Mouse (Mus musculus) testis, postnatal 10 days (tissue): ENCODE results near the gene Gm20498.
"Not testable (repeated sequence)": the region's sequence is repeated elsewhere in the genome, so short reads cannot be mapped to it uniquely, and the experiment has no call there.

Source experiments
- DNase-seq: peaks from one replicate; pipeline ENCODE4 v3.0.0; 2021; ENCODE audit warnings: low spot score

The Gm20498 gene

DNA sequence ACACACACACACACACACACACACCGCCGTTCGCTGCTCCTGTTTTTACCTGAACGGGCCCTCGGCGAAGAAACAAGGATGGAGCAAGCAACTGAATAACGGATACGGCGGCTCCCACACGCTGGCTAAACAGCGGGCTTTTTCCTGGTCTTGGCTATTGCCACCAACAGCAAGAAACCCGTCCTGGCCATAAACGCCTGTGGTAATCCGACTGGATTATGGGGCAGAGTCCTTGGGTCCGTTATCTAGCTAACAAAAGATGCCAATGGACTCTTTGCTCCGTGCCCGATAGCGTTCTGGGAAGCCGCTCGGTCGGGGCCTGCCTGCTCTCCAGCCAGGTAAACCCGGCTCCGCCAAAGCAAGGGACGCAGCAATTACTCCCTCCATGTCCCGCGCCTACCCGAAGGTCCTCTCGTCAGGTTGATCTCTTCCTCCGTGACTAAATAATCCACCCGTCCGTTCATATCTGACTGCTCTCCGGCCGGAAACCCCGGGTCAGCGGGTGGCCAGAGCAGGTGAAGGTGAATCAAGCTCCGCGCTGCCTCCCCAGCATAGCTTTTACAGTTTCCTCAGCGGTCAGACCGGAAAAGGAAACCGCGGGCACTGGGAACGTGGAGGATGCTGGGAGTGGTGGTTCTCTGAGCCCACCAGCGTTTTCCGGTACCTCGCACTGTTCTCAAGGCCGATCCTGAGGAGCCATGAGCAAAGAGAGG is at the start of gene Gm20498, which contains the start of gene Synj2bp:
TSS of gene Gm20498 (minus strand) at position 590 of the 713 bp plus-strand sequence.
TSS of gene Synj2bp (minus strand) at position 596 of the 713 bp plus-strand sequence.
- DNase-seq = peak; percentile 81

DNA sequence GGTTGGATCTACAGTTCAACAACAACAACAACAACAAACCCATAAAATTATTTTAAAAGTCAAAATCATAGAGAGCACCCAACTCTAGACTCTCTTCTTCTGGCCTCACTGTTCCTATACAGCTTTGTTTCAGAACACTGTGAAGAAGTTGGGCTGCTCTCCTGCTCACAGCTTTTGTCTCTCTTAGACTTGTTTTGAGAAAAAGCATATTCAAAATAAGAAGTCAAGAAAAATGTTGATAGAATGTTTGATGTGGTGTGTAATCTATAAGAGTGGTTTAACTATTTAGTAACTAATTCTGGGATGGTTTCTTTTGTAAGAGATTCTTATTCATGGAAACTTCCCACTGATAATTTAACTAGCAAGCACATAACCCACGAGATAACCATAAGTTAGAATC is 35.7 kb upstream of the Gm20498 start, which contains the start of gene Adam21:
TSS of gene Adam21 (minus strand) at position 101 of the 400 bp plus-strand sequence.
- DNase-seq = no peak

DNA sequence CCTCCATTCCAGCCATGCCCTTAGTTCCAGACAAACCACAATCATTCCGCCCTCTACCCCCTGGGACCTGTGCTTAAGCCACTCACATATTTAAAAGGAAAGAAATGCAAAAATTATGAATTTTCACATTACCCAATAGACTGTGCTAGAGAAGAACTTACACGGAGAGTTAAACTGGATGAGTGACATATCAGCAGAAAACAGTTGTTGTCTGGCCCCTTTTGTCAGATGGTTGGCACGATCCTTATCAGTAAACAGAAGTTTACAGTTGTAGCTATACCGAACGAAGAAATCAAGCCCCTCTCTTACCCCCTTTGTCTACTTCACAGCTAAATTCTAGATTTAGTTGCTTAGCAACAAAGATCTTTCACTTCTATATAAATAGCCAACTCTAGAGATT is 35.2 kb upstream of the Gm20498 start:
- no peak for DNase-seq

DNA sequence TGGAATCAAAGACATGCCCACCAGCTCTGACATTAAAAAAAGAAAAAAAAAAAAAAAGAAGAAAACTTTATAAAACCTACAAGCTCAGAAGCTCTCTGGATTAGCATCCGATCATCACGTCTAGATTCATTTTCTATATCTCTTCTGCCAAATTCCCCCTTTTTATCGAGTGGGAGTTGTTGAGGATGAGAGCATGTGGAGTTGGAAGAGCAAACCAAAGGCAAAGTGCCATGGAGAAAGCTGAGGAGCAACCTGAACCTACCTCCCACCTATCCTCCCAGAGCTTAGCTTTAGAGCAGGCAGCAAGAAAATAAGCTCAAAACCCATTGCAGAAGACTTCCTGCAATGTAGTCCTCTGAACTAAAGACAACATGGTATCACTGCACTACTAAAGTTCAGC is 31.5 kb upstream of the Gm20498 start:
- no peak for DNase-seq

DNA sequence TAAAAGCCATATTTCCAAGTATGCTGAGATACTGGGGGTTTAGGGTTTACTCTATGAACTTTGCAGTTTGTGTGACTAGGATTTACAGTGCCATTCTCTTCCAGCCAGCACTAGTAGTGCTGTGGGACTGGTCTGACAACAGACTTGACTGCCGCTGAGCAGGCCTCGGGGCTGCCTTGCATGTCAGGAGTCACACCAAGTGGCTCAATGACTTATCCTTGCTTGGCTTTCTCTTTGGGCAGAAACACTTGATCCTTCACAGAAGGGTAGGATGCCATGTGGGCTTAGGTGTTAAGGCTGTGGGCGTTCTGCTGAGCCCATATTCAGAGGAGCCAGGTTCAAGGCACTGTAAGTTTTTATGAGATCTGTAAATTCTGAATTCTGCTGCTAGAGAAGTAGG is 16.6 kb upstream of the Gm20498 start:
- DNase-seq = no peak

DNA sequence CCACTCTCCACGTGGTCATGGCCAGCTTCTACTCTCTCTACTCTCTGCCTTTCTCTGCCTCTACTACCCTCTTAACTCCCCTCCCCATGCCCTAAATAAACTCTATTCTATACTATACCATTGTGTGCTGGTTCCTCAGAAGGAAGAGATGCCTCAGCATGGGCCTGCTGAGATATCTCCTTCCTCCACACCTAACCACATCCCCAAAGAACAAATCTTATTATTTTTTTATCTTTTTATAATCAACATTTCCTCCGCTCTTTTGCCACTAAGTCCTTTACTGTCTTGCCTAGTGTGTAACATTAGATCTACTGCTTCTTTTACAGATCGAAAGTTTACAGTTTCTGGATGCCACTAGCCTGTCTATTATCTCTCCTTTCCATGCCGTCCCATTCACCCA is 14.5 kb upstream of the Gm20498 start:
- no peak for DNase-seq

DNA sequence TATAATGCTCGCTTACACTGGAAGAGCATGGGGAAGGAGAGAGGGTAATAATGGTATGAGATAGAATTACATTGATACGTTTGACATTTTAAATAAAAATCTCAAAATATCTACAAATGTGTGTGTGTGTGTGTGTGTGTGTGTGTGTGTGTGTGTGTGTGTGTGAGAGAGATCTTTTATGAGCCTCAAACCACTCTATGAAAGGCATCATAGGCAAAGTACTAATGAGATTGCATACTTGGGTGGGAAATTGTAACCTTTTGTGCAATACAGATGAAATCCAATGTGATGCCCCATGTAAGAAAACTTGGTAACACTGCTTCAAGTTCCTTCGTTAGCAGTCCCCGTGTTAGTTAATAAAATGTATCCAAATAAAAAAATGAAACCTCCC is 319 bp upstream of the Gm20498 start:
- DNase-seq = no peak

DNA sequence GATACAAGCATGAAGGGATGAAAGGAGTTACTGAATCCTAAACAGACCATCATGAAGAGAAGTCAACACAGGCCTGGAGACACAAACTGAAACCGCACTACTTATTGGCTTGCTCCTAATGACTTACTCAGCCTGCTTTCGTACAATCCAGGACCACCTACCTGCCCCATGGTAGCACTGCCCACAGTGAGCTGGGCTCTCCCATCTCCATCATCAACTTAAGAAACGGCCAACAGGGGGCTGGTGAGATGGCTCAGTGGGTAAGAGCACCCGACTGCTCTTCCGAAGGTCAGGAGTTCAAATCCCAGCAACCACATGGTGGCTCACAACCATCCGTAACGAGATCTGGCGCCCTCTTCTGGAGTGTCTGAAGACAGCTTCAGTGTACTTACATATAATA is 2.1 kb downstream of the Gm20498 start:
- not testable (repeated sequence) for DNase-seq

DNA sequence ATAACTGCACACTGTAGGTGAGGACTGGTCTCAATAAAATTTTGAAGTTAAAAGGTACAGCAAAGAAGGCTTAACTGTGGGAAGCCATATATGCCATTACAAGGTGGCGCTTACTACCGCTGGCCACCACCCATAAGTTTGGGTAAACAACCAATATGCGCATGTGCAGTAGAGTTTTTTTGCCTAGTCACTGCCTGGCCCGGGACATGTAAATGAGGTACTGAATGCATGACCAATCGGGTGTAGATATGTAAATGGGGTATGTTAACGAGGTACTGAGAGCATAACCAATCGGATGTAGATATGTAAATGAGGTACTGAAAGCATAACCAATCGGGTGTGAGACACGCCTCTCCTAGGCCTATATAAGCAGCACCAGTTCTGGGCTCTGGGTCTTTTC is 35.8 kb downstream of the Gm20498 start:
- not testable (repeated sequence) for DNase-seq

DNA sequence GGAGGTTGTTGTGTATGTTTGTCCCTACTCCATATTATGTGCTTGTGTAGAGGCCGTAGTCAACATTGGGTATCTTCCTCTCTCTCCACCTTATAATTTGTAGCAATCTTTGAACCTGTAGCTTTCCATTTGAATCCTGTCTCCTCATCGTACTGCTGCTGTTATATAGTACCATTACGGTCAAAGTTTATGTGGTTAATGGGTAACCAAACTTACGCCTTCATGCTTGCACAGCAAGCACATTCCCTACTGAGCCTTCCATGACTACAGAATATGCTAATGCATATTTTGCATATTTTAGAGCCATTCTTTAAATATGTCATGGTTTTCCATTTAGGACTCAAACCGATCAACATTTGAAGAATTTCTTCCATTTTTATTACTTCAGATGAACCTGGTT is 42.2 kb downstream of the Gm20498 start:
- no peak for DNase-seq

DNA sequence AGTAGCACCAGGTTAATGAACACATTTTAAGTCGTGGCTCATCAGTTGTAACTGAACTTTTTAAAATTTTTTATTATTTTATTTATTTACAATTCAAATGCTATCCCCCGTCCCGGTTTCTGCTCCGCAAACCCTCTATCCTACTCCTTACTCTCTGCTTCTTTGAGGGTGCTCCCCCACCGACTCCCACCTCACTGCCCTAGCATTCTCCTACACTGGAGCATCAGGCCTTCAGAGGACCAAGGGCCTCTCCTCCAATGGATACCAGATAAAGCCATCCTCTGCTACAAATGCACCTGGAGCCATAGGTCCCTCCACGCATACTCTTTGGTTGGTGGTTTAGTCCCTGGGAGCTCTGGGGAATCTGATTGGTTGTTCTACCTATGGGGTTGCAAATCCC is 47.4 kb downstream of the Gm20498 start:
- DNase-seq = no peak

DNA sequence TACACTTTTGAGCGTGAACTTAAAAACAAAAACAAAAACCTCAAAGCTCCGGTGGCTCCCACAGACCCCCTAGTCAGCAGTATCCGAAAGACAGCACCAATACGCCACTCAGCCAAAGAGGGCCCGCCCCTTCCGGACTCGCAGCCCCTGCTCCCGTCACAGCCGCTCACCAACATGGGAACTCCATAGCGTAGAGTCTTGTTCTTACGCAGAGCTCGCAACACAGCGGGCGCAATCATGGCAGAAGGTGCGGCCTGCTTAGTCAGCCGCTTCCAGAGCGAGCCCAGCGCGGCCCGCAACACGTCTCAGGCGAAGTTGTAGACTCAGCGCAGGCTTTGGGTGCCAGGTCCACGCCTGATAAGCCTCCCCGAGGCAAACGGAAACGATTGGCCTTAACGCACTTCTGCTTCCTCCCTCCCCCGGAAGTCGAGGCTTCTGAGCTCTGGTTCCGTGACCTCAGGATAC is 47.9 kb downstream of the Gm20498 start, which contains the start of gene Cox16:
TSS of gene Cox16 (minus strand) at position 401 of the 465 bp plus-strand sequence.
- DNase-seq = peak; percentile 87

DNA sequence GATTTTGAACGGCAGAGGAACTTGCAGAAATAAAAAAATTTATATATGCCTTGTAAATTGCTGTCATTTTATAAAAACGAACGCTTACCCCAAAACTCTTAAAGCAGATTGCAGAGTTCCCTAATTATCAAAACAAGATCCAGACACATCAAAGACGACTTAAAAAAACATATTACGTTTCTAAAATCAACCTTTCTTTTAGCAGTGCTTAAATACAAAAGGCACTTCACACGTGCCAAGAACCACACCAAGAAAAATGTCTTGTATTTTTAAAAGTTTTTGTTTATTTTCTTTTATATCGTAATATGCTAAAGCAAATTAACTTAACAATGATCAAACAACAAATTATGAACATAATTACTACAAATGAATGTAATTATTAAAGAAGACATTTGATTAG is 48.5 kb downstream of the Gm20498 start:
- no peak for DNase-seq

DNA sequence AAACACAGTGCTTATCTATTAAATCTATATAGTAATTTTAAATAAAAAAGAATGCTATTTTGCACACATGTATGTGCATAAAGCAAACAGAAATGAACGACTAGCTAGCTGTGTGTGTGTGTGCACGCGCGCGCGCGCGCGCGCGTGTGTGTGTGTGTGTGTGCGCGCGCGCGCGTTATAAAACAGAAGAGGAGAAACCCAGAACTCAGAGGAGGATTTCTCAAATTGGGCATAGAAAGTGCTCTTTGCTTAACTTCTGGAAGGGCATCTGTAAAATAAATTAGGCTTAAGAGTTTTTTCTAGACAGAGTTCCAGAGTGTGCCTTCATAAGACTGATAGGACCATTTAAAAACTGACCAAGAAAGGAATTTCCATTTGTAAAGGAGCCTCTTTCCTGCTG is 49.0 kb downstream of the Gm20498 start:
- no peak for DNase-seq

DNA sequence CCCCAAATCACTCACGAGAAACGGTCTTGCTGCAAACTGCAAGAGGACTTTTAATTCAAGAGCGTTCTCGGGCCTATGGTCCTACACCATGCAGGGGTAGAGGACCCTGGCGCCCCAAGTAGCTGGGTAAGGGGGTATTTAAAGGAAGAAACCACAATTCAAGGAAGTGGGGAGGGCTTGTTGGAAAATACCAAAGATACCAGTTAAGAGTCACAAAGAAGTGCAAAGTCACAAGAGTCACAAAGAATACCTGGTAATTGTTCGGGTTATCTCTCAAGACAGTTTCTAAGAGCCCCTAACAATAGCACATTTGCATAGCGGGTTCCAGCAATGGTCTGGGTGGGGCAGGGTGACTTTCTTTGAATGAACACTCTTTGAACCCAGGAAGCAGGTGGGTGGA is 73.7 kb downstream of the Gm20498 start:
- not testable (repeated sequence) for DNase-seq

DNA sequence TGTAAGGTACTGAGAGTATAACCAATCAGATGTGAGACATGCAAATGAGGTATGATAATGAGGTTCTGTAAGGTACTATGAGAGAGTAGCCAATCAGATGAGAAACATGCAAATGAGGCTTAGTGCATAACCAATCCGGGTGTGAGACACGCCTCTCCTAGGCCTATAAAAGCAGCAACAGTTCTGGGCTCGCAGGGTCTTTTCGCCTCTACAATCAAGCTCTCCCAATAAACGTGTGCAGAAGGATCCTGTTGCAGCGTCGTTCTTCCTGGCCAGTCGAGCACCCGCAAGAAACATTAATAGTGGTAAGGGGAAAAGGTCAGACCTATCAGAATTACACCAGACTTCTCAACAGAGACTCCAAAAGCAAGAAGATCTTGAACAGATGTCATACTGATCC is 93.7 kb downstream of the Gm20498 start:
- DNase-seq = not testable (repeated sequence)

DNA sequence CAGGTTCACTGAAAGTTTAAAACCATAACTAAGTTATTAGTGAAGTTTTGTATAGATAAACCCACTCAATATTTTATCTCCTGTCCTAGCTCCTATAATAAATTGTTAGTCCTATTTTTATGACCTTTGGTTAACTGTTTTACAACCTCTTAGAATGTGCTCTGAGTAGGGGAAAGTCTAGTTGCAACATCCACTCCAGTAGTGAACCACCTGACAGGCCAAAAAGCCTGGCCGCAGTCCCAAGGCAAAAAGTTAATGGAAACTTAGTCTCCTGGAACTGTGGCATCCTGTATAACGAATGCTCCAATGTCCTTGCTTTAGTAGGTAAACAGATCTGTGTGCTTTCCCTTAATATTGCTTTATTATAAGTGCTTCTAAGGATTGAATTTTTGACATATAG is 97.9 kb downstream of the Gm20498 start:
- DNase-seq = not testable (repeated sequence)

DNA sequence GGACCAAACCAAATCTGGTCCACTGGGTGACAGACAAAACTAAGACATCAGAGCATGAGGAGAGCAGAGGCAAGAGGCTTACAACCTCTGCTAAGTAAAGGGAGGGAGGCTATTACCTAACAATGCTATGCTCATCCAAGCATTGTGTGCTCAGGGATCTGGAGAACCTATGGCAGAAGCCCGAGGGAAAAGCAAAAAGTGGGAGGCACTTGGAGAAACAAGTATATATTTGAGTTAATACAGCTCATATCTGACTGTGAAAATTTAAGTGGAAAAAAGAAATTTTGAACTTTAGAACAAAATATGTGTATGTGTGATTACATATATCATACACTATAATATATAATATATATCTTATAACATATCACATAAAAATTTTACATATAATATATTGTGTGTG is 110.9 kb downstream of the Gm20498 start, which contains the start of gene Adam4:
TSS of gene Adam4 (minus strand) at position 101 of the 400 bp plus-strand sequence.
- DNase-seq = no peak

DNA sequence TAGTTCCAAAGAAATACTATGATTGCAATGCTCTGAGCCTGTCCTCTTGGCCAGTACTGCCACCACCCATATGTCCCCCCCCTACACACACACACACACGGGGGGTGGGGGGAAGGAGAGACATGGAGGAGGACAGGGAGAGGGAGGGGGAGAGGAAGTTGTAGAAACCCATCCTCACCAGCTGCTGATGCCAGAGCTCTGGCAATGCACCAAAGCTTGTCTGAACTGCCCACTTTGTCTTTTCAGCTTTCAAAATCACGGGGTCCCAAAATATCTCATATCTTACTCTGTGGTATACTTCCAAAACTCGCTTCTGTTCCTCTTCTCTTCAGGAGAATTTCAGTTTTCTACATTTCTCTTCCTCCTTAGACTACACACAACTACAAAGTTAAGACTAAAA is 119.5 kb downstream of the Gm20498 start:
- no peak for DNase-seq

DNA sequence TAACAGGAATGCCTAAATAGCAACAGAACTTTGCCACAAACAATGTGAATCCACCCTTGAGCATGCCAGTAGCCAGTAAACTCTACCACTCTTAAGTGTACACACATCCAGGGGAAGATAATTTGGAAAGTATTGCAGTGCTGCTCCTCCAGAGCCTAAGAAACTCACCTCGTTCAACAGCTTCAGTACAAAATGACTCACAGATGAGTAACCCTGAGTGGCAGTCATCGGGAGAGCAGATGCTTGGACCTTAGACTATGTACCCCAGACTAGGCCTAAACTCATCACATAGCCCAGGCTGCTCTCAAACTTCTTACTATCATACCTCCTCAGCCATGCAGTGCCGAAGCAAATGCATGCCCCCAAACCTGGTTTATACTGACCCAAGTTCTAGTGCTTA is 123.7 kb downstream of the Gm20498 start:
- DNase-seq = no peak

DNA sequence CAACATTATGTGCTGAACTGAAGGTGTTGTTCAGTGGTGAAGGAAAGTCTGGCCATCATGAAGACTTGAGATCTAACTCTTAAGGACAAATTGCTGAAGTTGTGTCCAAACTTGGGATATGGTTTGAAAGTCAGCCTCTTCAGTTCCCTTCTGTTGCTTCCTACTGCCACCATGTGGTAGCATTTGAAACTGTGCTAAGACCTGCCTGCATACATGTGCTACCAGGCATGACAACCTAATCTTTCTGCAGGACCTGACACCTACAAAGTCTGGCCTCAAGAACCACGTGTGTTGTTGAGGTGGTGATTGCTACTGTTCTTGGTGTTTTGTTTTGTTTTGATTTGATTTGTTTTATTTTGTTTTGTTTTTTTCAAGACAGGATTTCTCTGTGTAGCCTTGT is 130.5 kb downstream of the Gm20498 start:
- peak; percentile 79 for DNase-seq

DNA sequence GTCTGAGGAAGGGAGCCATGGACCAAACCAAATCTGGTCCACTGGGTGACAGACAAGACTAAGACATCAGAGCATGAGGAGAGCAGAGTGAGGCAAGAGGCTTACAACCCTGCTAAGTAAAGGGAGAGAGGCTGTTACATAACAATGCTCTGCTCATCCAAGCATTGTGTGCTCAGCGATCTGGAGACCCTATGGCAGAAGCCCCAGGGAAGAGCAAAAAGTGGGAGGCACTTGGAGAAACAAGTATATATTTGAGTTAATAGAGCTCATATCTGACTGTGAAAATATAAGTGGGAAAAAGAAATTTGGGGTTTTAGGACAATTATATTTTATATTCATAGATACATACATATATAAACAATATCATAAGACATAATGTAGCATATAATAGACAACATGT is 153.3 kb downstream of the Gm20498 start, which contains the start of gene Gm4787:
TSS of gene Gm4787 (minus strand) at position 101 of the 400 bp plus-strand sequence.
- DNase-seq = not testable (repeated sequence)

DNA sequence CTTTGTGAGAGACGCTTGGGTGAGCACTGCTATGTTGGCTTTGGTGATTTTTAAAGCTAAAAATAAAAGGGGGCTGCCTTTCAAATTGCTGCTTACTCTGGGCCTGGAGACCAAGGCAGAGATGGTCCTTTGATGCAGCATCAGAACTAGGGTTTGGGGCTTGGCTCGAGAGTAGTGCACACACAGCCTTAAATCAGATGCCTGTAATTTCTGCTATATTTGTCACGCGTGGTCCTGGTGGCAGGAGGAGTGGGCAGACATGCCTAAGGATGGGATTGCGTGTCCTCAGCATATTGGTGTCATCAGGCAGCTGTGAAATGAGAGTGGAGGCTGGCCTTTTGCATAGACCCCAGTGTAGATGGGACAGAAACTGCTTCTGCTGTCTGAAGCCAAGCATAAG is 198.9 kb downstream of the Gm20498 start:
- DNase-seq = no peak
